Mouse (Mus musculus) intestine, postnatal 0 days (tissue): Measurements from ENCODE around the gene Dcpp1. TPM values are rescaled to one million over a fixed set of nuclear protein-coding genes. Genes with fewer than 3 reads are reported as not detected.
"Not testable (repeated sequence)": the region's sequence is repeated elsewhere in the genome, so short reads cannot be mapped to it uniquely, and the experiment has no call there.

Experiments
- ATAC-seq: fragments of 200-750 bp; cut with Nextera tagmentation; 2 replicates; pipeline ENCODE4 v1.8.0; 2017; ENCODE audit warnings: mild to moderate bottlenecking, moderate TSS enrichment, moderate library complexity
- H3K27ac ChIP-seq: fragments of 300-500 bp; sonication (generic); 2 replicates; pipeline ENCODE4 v1.5.1; 2014; ENCODE audit warnings: mild to moderate bottlenecking, low read depth, low read length, moderate library complexity
- H3K27me3 ChIP-seq: fragments of 300-500 bp; sonication (generic); replicated peaks from 2 replicates; pipeline ENCODE4 v1.6.1; 2014; ENCODE audit warnings: low read length, mixed read lengths; ENCODE audit not compliant: control insufficient read depth, insufficient read depth
- H3K36me3 ChIP-seq: fragments of 300-500 bp; sonication (generic); 2 replicates; pipeline ENCODE4 v1.6.1; 2014; ENCODE audit warnings: mild to moderate bottlenecking, moderate library complexity; ENCODE audit not compliant: control insufficient read depth, insufficient read depth
- H3K4me1 ChIP-seq: fragments of 300-500 bp; sonication (generic); replicated peaks from 2 replicates; pipeline ENCODE4 v1.6.1; 2014; ENCODE audit warnings: antibody characterized with exemption, low read length, mixed read lengths; ENCODE audit not compliant: control insufficient read depth, insufficient read depth
- H3K4me2 ChIP-seq: fragments of 300-500 bp; sonication (generic); replicated peaks from 2 replicates; pipeline ENCODE4 v1.6.1; 2014; ENCODE audit warnings: low read depth, mild to moderate bottlenecking, moderate library complexity
- H3K4me3 ChIP-seq: fragments of 300-500 bp; sonication (generic); 2 replicates; pipeline ENCODE4 v1.5.1; 2014; ENCODE audit warnings: low read depth, low read length
- H3K9ac ChIP-seq: fragments of 300-500 bp; sonication (generic); 2 replicates; pipeline ENCODE4 v1.6.1; 2014; ENCODE audit warnings: mild to moderate bottlenecking, low read depth, low read length
- H3K9me3 ChIP-seq: fragments of 300-500 bp; sonication (generic); 2 replicates; pipeline ENCODE4 v1.6.1; 2016; ENCODE audit warnings: mixed run types; ENCODE audit not compliant: control insufficient read depth
- CTCF ChIP-seq: sonication (generic); IDR thresholded peaks from 2 replicates; pipeline ENCODE4 v1.5.1; 2016; ENCODE audit warnings: low read depth, mild to moderate bottlenecking, control low read depth, antibody characterized with exemption, moderate library complexity
- WGBS: fragments of 180-500 bp; shearing (Covaris S2); extraction: QIAGEN DNeasy Blood & Tissue Kit; methylation state at CpG from one replicate; pipeline ENCODE4 v1.1.7; 2014; 5-methylcytosine and 5-hydroxymethylcytosine counted together
- polyA plus RNA-seq: library from polyadenylated mRNA; unstranded; fragments of >200 nt; fragmentation: Nextera tagmentation; extraction: Ambion mirVana; gene quantifications from 2 replicates; pipeline ENCODE4 v1.2.1, GENCODE M21; 2015

The Dcpp1 gene
- polyA plus RNA-seq = 3.8 and 6.3 TPM in 2 replicates

DNA sequence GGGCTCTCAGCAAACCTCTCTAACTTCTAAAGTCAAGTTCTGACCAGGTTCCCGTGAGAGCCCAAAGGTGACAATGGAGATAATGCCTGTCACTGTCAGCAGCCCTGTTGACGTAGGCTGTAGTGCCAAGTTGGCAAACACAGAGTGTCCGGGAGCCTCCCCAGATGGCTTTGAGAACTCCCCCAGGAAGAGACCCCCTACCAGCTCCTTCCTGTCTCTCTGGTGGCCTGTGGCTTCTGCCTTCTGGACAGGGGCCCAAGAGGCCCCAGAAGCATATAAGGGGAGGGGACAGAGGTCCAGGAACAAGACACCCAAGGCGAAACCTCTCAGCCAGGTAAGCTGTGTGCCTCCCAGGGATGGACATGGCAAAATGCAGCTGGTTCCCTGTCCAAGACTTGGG, at the start of gene Dcpp1, which contains the start of gene Dcpp2:
Dcpp1 (plus strand) TSS at position 301 of the 400 bp plus-strand sequence.
Dcpp2 (plus strand) TSS at position 305 of the 400 bp plus-strand sequence.
- not testable (repeated sequence) for H3K9me3 ChIP-seq, ATAC-seq

DNA sequence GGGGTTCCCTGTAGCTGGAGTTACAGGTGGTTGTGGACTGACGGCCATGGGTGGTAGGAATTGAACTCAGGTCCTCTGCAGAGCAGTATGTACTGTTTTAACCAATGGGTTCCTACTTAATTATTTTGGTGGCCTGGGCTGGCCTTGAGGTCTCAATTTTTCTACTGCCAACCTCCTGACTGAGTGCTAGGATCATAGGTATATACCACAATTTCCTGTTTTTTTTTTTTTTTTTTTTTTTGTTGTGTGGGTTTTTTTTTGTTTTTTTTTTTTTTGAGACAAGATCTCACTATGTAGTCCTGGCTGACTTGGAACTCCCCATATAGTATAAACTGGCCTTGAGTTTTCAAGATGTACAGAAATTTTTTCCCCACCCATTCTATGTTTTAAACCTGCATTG, 49.5 kb upstream of the Dcpp1 start:
- no peak for TF ChIP-seq CTCF
- no peak overlapping the region for H3K4me2 ChIP-seq
- H3K9ac ChIP-seq = no peak overlapping the region
- 97% methylated on average over 1 of the region's 1 CpGs for WGBS
- H3K4me3 ChIP-seq = no peak overlapping the region
- peaks cover 10% of the 10 kb centered on the region; the same call in 1 of the 2 replicates for H3K36me3 ChIP-seq
- ATAC-seq = no peak
- H3K4me1 ChIP-seq = no peaks in the 10 kb centered on the region; the same call in none of the 2 replicates
- H3K9me3 ChIP-seq = no peaks in the 10 kb centered on the region
- H3K27me3 ChIP-seq = no peaks in the 10 kb centered on the region
- no peak overlapping the region for H3K27ac ChIP-seq

More for the DNA sequence above, at the start of gene Dcpp1, which contains the start of gene Dcpp2:
- H3K9ac ChIP-seq, H3K36me3 ChIP-seq, H3K4me2 ChIP-seq, H3K27ac ChIP-seq, H3K4me3 ChIP-seq, H3K27me3 ChIP-seq, H3K4me1 ChIP-seq: not testable (repeated sequence)
- WGBS = 59% methylated on average over 4 of the region's 4 CpGs

- Histone ChIP-seq H3K4me2 (no peak within 1 kb of the TSS), H3K4me1 (no peaks in the 10 kb centered on the region), H3K4me3 (no peak within 1 kb of the TSS), H3K27me3 (no peaks in the 10 kb centered on the region), H3K9me3 (no peaks in the 10 kb centered on the region), H3K27ac (no peak within 1 kb of the TSS), H3K9ac (no peak within 1 kb of the TSS), H3K36me3 (no peaks in the 10 kb centered on the region)
- WGBS = 71% methylated on average over 8 of the region's 8 CpGs
- TF ChIP-seq CTCF = no peak
- ATAC-seq = no peak
Observed at GRCm38 (mm10) chr17:23836006-23836575, 44.6 kb upstream of the Dcpp1 start, which contains the start of gene Prss33. Gene Prss33, minus strand, starts transcription at chr17:23836056.

DNA sequence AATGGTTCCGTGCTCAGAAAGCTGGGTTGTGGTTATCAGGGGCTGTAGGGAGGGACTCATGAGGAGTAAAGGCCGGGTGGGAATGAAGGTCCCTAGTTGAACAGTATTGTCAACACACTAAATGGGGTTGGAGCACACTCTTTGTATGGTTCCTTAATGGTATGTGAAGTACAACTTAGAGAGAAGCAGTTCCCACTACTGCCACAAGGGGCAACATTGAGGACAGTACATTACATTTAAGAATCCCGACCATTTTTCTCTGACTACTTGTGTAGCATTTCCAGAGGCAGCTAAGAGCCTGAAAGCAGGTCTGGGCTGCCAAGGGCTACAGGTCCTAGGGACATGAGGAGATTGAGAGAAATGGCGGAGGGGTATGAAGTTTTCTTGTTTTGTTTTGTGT, 39.5 kb upstream of the Dcpp1 start:
- H3K27me3 ChIP-seq = no peaks in the 10 kb centered on the region
- TF ChIP-seq CTCF = peak; percentile 80
- H3K27ac ChIP-seq = no peak overlapping the region
- no peaks in the 10 kb centered on the region for H3K9me3 ChIP-seq
- no peaks in the 10 kb centered on the region for H3K36me3 ChIP-seq
- 32% methylated on average over 4 of the region's 4 CpGs for WGBS
- no peak overlapping the region for H3K9ac ChIP-seq
- no peak for ATAC-seq
- no peak overlapping the region for H3K4me3 ChIP-seq
- H3K4me1 ChIP-seq = no peaks in the 10 kb centered on the region
- no peak overlapping the region for H3K4me2 ChIP-seq

GRCm38 (mm10) chr17:23843141-23843811, 37.4 kb upstream of the Dcpp1 start:
- no peaks in the 10 kb centered on the region for H3K36me3 ChIP-seq
- no peaks in the 10 kb centered on the region for H3K9me3 ChIP-seq
- no peak for ATAC-seq
- no peaks in the 10 kb centered on the region for H3K4me1 ChIP-seq
- peak; percentile 52 for TF ChIP-seq CTCF
- H3K4me3 ChIP-seq = no peak overlapping the region
- no peak overlapping the region for H3K9ac ChIP-seq
- H3K4me2 ChIP-seq = peak overlapping the region; percentile 43
- 55% methylated on average over 23 of the region's 23 CpGs for WGBS
- H3K27ac ChIP-seq = no peak overlapping the region
- no peaks in the 10 kb centered on the region for H3K27me3 ChIP-seq

DNA sequence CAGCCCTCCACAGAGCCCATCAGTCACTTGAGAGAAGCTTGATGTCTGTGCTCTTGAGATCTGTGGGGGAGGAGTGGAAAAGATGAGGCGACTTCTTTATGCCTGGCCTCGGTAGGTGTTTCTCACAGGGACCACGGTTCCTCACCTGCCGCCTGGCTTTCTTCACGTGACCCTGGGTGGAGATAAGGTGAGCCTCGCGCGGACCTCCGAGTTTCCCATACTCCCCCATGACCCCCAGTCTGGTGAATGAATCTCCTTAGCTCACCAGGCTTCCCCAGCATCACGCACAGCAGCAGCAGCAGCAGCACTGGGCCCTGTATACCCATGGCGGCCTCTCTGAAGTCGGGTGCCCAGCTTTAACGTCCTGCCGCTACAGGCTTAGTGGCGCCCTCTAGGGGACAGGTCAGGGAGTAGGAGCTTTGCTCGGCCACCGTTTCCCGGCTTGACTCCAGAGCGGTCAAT, 36.8 kb upstream of the Dcpp1 start, which contains the start of the genes Prss32 and Prss41:
Prss32 (plus strand) TSS at position 44 of the 462 bp plus-strand sequence.
Prss41 (minus strand) TSS at position 361 of the 462 bp plus-strand sequence.
- Histone ChIP-seq H3K4me1 (no peaks in the 10 kb centered on the region), H3K9me3 (no peaks in the 10 kb centered on the region), H3K27me3 (no peaks in the 10 kb centered on the region), H3K27ac (no peak within 1 kb of the TSS), H3K36me3 (no peaks in the 10 kb centered on the region), H3K4me3 (peak within 1 kb of the TSS; percentile 23; the same call in 1 of the 2 replicates), H3K4me2 (peak within 1 kb of the TSS; percentile 43), H3K9ac (no peak within 1 kb of the TSS)
- WGBS = 15% methylated on average over 19 of the region's 19 CpGs
- peak; percentile 87 for TF ChIP-seq CTCF
- ATAC-seq = peak; percentile 55
